Mouse (Mus musculus) erythroblast, embryonic 14.5 days (primary cell): Measurements from ENCODE around the gene Neurl2.

Experiments used
- GATA1 ChIP-seq: IDR thresholded peaks from 2 replicates; pipeline ENCODE4 v1.6.1; 2012; ENCODE audit warnings: low read length, inconsistent platforms, mixed read lengths
- TAL1 ChIP-seq: IDR thresholded peaks from 3 replicates; pipeline ENCODE4 v1.6.1; 2012; ENCODE audit warnings: low read length, inconsistent platforms, mixed read lengths

DNA sequence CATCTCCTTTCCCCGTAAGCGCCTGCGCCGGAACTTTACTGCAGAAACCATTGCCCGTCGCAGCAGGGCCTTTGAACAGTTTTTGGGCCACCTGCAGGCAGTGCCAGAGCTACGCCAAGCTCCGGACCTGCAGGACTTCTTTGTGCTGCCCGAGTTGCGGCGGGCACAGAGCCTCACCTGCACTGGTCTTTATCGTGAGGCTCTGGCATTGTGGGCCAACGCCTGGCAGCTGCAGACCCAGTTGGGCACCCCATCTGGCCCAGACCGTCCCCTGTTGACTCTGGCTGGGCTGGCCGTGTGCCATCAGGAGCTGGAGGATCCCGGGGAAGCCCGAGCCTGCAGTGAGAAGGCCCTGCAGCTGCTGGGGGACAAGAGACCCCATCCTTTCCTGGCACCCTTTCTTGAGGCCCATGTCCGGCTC lies 41.4 kb downstream of the Neurl2 start:
- TF ChIP-seq TAL1, result no peak
- no peak for TF ChIP-seq GATA1
